Mouse (Mus musculus): Measurements from ENCODE around the gene Asap2.

Gene Asap2

DNA sequence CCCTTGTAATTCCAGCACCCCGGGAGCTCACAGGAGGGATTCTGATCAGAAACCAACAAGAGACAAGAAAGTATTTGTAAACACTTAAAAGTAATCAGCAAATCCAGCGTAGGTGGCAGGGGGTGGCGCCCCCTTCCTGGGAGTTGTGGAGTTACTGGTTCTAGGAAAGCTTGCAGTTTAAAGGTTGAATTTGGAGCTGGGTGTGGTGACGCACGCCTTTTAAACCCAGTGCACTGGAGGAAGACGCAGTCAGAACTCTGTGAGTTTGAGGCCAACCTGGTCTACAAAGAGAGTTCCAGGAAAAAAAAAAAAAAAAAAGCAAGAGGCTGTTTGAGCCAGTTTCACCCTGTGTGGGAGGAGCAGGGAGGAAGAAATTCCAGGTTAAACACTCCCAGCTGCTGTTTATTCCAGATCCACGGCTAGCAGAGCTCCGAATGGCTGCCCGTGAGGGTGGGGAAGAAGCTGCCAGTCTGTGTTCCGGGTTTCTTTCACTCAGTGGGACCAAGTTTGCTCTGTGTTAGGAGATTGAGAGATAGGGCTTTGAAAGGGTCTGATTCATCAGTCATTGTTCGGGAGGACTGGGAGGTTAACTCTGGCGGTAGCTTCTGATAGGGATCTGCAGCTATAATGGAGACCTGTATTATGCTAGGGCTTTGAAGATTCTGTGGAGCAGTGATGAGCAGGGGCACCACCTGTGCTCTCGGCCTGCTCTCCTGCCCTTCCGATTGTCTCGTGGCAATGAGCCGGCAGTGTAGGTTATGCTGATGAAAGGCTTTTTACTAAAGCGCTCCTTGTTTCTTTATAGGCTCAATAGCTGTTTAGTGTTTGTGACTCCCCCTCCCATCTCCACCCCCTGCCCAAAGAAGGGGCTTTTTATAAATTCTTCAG is 144.0 kb downstream of the Asap2 start:
- peak; percentile 55 to 60 for DNase-seq

- no peak for DNase-seq
Observed at GRCm38 (mm10) chr12:21135651-21136461, 145.6 kb downstream of the Asap2 start.

DNA sequence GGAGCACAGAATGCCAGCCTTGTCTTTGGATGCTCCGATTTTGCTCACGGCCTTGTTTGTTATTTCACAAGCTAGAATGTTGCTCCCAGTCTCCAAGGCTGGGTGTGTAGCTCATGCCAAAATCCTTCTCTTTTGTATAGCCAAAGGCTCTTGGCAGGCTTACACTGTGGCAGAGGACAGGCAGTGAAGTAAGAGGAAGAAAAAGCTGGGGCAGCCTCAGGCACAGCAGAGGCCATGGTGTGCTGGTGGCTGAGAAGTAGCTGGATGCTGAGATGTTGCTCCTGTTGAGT is 146.1 kb downstream of the Asap2 start:
- DNase-seq = peak; percentile 53 to 58

- peak in 1 of 2 experiments; percentile 46 for DNase-seq
Observed at GRCm38 (mm10) chr12:21139560-21139959, 149.3 kb downstream of the Asap2 start.

DNA sequence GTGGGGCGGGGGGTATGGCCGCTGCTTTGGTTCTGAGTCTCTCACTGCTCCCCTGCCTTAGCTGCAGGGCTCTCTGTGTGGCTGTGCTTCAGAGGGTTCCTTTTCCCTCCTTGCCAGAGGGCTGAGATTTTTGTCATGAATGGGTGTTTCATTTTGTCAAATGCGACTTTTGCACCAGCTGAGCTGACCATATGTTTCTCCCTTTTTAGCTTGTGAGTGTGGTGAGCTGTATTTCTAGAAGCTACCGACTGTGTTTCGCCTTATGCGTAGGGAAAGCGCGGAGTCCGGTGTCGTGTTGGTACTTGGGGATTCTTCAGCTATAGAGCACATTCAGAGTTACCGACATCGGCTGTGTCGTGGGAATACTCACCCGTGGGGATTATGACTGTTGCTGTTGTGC is 149.9 kb downstream of the Asap2 start:
- DNase-seq = peak; percentile 60 to 65

- DNase-seq = no peak
Observed at GRCm38 (mm10) chr12:21140741-21141308, 150.6 kb downstream of the Asap2 start.

DNA sequence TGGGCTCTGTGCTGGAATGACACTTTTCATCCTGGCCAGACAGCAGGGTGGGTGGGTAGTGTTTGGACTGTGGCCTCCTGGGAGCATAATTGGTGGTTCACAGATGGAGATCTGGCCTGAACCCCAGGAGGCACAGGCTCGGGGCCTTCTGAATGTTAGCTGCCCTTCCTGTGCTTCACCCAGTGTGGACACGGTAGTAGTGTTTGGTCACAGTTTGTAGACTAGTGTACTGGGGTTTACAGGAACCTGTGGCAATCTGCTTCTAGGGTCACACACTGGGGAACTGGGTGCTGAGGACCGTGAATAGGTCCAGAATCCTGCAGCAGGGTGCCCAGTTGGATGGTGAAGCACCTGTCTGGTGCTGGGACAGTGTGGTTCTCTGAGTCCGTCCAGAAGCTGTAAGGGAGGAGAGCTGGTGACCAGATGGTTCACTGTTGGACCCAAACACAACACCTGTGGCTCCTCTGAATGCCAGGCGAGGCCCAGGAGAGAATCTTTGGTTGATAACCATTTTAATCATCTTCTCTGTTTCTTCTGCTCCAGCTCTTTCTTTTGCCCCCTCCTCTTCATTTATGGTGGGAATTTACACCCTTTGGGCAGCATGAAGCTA is 151.5 kb downstream of the Asap2 start:
- peak; percentile 77 to 88 for DNase-seq

GRCm38 (mm10) chr12:21142489-21143254 is 152.4 kb downstream of the Asap2 start:
- no peak for DNase-seq

- DNase-seq = no peak
Observed at GRCm38 (mm10) chr12:21144602-21145001, 154.3 kb downstream of the Asap2 start.

DNA sequence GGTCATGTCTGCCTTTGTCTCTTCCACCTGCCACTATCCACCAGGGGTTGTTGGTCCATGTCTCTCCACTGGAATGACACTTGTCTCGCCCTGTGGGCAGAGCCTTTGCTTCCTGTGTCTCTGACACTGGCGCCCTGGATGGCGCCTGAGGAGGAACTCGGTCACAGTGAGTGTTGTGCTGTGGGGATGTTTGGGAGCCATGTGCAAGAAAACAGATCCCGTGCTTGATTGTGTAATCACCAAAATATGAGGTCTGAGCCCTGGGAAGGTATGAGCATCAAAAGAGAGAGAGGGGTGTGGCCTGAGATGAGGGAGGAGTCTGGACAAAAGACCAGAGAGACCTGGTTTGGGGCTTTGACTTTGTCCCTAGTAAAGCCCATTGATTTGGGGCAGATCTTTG is 154.8 kb downstream of the Asap2 start:
- DNase-seq = no peak

- DNase-seq = no peak
Observed at GRCm38 (mm10) chr12:21146826-21147225, 156.6 kb downstream of the Asap2 start.

GRCm38 (mm10) chr12:21153279-21153707 is 163.0 kb downstream of the Asap2 start:
- peak; percentile 38 to 40 for DNase-seq

GRCm38 (mm10) chr12:21155062-21155461 is 164.8 kb downstream of the Asap2 start:
- DNase-seq = no peak

DNA sequence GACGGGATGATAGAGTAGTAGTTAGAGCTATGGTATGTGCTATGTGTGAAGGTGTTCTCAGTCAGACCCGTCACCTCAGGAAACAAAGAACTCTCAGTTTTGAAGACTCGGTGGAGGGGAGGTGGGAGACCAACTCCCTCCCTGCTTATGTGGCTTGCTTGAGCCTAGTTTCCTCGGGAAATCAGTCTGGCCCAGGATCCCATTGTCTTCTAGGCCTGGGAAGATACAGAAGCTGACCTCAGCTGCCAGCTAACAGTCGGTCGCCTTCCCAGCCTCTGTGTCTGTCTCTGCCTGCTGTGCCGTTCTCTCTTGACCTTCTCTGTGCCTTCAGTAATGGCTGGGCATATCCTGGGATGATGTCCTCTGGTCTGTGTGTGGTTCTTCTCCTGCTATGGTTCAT is 169.0 kb downstream of the Asap2 start:
- DNase-seq = no peak

DNA sequence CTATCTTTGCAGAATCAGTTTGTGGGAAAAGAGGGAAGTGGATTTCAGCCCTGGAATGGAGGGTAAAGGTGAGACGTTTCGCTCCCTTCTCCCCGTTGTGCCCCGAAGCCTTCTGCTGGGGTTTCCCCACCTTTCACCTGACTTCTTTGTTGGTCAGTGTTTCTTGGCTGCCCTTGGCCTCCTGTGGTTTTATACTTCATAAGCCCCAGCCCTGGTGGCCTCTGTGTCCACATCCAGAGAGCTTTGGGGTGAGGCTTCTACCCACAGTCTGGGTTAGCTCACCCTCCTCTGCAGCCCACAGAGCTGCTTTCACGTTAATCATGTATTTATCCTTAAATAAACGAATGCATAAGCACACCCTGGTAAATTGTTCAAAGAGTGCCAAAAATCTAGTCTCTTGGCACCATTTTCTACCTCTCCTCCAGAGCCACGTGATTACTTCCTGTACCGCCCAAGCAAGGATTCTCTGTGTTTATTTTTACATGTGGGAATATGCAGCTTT is 170.1 kb downstream of the Asap2 start:
- DNase-seq = peak; percentile 56 to 66

GRCm38 (mm10) chr12:21161841-21162240 is 171.6 kb downstream of the Asap2 start:
- no peak for DNase-seq

DNA sequence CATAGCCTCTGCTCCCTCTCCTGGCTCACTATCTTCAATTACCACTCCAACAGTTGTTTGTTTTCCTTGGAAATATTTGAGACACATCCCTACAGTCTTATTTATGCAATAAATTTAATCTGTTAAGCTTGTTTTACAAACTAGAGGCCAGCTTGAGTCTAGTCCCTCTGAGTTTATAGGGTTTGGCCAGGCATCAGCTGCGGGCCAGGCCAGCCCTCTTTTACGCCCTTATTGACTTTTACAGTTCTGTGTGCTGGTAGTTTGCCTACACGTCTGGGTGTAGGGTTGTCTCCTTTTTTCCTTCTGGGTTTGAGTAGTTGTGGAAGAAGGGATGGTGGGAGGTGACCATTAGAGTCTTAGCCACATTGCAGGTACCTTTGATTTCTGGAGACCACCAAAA is 173.4 kb downstream of the Asap2 start:
- DNase-seq = no peak

DNA sequence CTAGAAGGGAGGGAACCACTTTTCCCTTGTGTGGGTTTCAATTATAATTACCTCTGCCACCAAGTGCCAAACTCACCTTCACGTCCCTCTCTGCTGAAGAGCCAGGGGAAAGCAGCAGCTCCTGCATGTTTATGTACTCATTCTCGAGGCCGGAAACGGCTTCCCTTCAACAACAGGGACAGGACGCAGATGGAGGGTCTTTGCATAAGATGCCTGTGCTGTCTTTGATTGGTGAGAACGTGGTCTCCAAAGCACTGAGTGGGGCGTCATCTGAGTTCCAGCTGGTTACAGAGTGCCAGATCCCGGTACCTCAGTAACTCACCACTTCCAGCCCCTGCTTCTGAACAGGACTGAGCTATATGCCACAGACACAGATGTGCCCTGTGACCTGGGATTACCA is 174.0 kb downstream of the Asap2 start:
- no peak for DNase-seq

- DNase-seq = peak in 1 of 2 experiments; percentile 34
Observed at GRCm38 (mm10) chr12:21165157-21165556, 174.9 kb downstream of the Asap2 start.

DNA sequence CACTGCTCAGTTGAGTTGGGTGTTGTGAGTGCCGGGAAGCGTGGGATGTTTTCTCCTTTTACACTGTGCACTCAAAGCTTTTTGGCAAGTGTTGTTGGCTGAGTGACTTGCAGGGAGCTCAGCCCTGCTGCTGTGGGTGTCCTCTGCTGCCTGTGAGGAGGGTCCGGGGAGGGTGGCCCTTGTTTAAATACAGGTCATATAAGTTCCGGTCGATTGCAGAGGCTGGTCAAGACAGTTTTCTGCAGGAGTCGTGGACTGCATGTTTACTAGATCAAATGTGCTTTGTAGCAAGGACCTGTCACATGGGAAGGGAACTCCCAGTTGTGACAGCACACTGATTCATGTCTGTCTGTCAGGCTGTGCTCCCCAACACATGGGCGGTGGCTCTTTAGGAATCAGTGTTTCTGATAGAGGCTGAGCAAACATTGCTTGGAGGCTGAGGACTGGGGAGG is 175.7 kb downstream of the Asap2 start:
- DNase-seq = no peak

DNA sequence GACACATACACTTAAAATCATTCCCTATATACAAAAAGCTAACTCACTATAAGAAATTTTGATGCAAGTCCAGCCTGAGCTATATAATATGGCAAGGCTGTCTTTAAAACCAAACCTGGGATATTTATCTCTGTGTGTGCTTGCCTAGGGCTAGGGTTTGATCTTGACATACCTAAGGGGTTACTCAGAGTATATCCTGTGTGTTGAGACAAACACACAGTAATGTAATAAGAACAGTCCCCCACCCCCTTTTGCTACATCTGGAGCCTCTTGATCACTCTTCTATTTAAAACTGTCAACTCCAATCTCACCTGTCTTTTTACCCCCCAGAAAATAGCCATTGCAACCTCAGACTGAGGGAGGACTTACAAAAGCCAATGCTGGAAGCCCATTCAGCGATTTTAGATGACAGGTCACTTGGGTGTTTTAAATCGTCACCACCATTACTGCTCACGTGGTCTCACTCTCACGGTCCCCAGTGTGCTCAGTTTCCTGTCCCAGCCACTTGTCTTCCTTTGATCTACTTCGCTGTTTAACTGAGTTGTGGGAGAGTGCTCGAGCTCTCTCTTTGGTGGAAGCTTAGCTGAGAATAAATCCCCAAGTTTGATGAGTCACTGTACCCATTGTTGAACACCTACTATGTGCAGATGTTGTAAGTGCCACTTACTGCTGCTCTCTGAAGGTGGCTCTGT is 176.8 kb downstream of the Asap2 start:
- no peak for DNase-seq

- no peak for DNase-seq
Observed at GRCm38 (mm10) chr12:21167741-21168140, 177.5 kb downstream of the Asap2 start.
